Mouse (Mus musculus) C2C12 (cell line): ENCODE measurements around the gene Ripor3. TPM values are rescaled to one million over a fixed set of nuclear protein-coding genes. Genes with fewer than 3 reads are reported as not detected.
A peak's percentile ranks its signal among the peaks of the same experiment; 100 is the strongest.

ENCODE experiments used
- H3K27me3 ChIP-seq: one replicate; pipeline ENCODE4 v1.6.1; 2011; ENCODE audit not compliant: control insufficient read depth, insufficient read depth, insufficient read length
- H3K36me3 ChIP-seq: one replicate; pipeline ENCODE4 v1.6.1; 2011; ENCODE audit not compliant: control insufficient read depth, insufficient read depth
- H3K4me3 ChIP-seq: one replicate; pipeline ENCODE4 v1.5.1; 2011; ENCODE audit warnings: mild to moderate bottlenecking, control low read depth; ENCODE audit not compliant: poor library complexity, insufficient read depth, severe bottlenecking
- H3K79me2 ChIP-seq: one replicate; pipeline ENCODE4 v1.6.1; 2011; ENCODE audit not compliant: control insufficient read depth, insufficient read depth
- H3K79me3 ChIP-seq: one replicate; pipeline ENCODE4 v1.6.1; 2011; ENCODE audit warnings: low read depth, control low read depth
- H3ac ChIP-seq: one replicate; pipeline ENCODE3; 2011; ENCODE audit warnings: low read depth; ENCODE audit not compliant: control insufficient read depth, insufficient read length
- CEBPB ChIP-seq: IDR thresholded peaks from one replicate; pipeline ENCODE4 v1.6.1; 2011; ENCODE audit warnings: low read depth, mild to moderate bottlenecking, control low read depth, moderate library complexity
- CTCF ChIP-seq: IDR thresholded peaks from one replicate; pipeline ENCODE4 v1.5.1; 2011; ENCODE audit not compliant: control insufficient read depth, insufficient read depth, insufficient read length
- FOSL1 ChIP-seq: IDR thresholded peaks from one replicate; pipeline ENCODE4 v1.8.0; 2011; ENCODE audit warnings: mild to moderate bottlenecking, low read length; ENCODE audit not compliant: poor library complexity, insufficient read depth, severe bottlenecking
- MAX ChIP-seq: IDR thresholded peaks from one replicate; pipeline ENCODE4 v1.6.1; 2011; ENCODE audit warnings: mild to moderate bottlenecking, control low read depth
- MYOD1 ChIP-seq: IDR thresholded peaks from one replicate; pipeline ENCODE4 v1.6.1; 2011; ENCODE audit warnings: low read depth; ENCODE audit not compliant: control insufficient read depth, insufficient read length
- MYOG ChIP-seq: IDR thresholded peaks from one replicate; pipeline ENCODE4 v1.6.1; 2011; ENCODE audit not compliant: control insufficient read depth, insufficient read length; ENCODE audit errors: extremely low read depth
- USF1 ChIP-seq: IDR thresholded peaks from one replicate; pipeline ENCODE4 v1.6.1; 2011; ENCODE audit warnings: low read depth, mild to moderate bottlenecking, control low read depth, moderate library complexity
- polyA plus RNA-seq: library from polyadenylated mRNA; unstranded; fragments of >200 nt; fragmentation: generic; extraction: Trizol; gene quantifications from one replicate; pipeline ENCODE4 v1.2.1, GENCODE M21; 2012; ENCODE audit warnings: missing spikeins

Gene Ripor3
- polyA plus RNA-seq, 1 experiment: 0.04 TPM

- no peak overlapping the region for H3K4me3 ChIP-seq
Measured at GRCm38 (mm10) chr2:168023763-168024402, 13.5 kb upstream of the Ripor3 start.

GRCm38 (mm10) chr2:168019201-168019715 lies 8.8 kb upstream of the Ripor3 start:
- no peaks in the 10 kb centered on the region for H3K79me2 ChIP-seq
- no peak overlapping the region for H3ac ChIP-seq
- no peak overlapping the region for H3K4me3 ChIP-seq
- H3K27me3 ChIP-seq: no peaks in the 10 kb centered on the region
- H3K79me3 ChIP-seq: no peaks in the 10 kb centered on the region
- TF ChIP-seq CTCF (no peak), MAX (no peak), FOSL1 (no peak), CEBPB (no peak), USF1 (no peak), MYOD1 (no peak), MYOG (no peak)
- H3K36me3 ChIP-seq: no peaks in the 10 kb centered on the region

More at GRCm38 (mm10) chr2:168023763-168024402, 13.5 kb upstream of the Ripor3 start:
- H3K79me3 ChIP-seq: no peaks in the 10 kb centered on the region
- H3K79me2 ChIP-seq: no peaks in the 10 kb centered on the region
- H3K36me3 ChIP-seq: no peaks in the 10 kb centered on the region
- TF ChIP-seq CEBPB: no peak
- TF ChIP-seq CTCF: no peak
- TF ChIP-seq MAX: no peak
- peak; percentile 84 for TF ChIP-seq MYOD1
- no peak for TF ChIP-seq FOSL1
- no peaks in the 10 kb centered on the region for H3K27me3 ChIP-seq
- H3ac ChIP-seq: no peak overlapping the region

- Histone ChIP-seq H3K79me2 (no peaks in the 10 kb centered on the region), H3K4me3 (no peak overlapping the region), H3K79me3 (no peaks in the 10 kb centered on the region), H3K36me3 (no peaks in the 10 kb centered on the region), H3K27me3 (no peaks in the 10 kb centered on the region), H3ac (no peak overlapping the region)
- no peak for TF ChIP-seq CEBPB
- peak; percentile 35 for TF ChIP-seq CTCF
Measured at GRCm38 (mm10) chr2:168016951-168017391, 6.6 kb upstream of the Ripor3 start.

GRCm38 (mm10) chr2:168010893-168011292 lies 475 bp upstream of the Ripor3 start:
- Histone ChIP-seq H3K36me3 (no peaks in the 10 kb centered on the region), H3K79me3 (no peaks in the 10 kb centered on the region), H3K79me2 (no peaks in the 10 kb centered on the region), H3K27me3 (no peaks in the 10 kb centered on the region), H3K4me3 (no peak overlapping the region), H3ac (no peak overlapping the region)
- TF ChIP-seq FOSL1 (no peak), USF1 (peak; percentile 30), CTCF (no peak), MYOD1 (no peak)

GRCm38 (mm10) chr2:168008132-168008531 lies 2.3 kb downstream of the Ripor3 start:
- H3K36me3 ChIP-seq: no peaks in the 10 kb centered on the region

GRCm38 (mm10) chr2:168006489-168006888 lies 3.9 kb downstream of the Ripor3 start:
- TF ChIP-seq CTCF: no peak
- no peak for TF ChIP-seq USF1
- no peak for TF ChIP-seq CEBPB
- TF ChIP-seq FOSL1: no peak
- TF ChIP-seq MYOG: no peak
- TF ChIP-seq MAX: no peak
- TF ChIP-seq MYOD1: no peak
- no peak overlapping the region for H3ac ChIP-seq
- no peaks in the 10 kb centered on the region for H3K79me2 ChIP-seq
- no peaks in the 10 kb centered on the region for H3K36me3 ChIP-seq
- H3K27me3 ChIP-seq: no peaks in the 10 kb centered on the region
- H3K4me3 ChIP-seq: no peak overlapping the region
- H3K79me3 ChIP-seq: no peaks in the 10 kb centered on the region

More at GRCm38 (mm10) chr2:168008132-168008531, 2.3 kb downstream of the Ripor3 start:
- H3K79me2 ChIP-seq: no peaks in the 10 kb centered on the region
- H3K27me3 ChIP-seq: no peaks in the 10 kb centered on the region
- H3K79me3 ChIP-seq: no peaks in the 10 kb centered on the region
- H3ac ChIP-seq: no peak overlapping the region
- TF ChIP-seq CEBPB: no peak
- TF ChIP-seq MYOD1: no peak
- TF ChIP-seq MAX: no peak
- TF ChIP-seq USF1: no peak
- no peak for TF ChIP-seq FOSL1
- no peak for TF ChIP-seq CTCF
- TF ChIP-seq MYOG: no peak
- no peak overlapping the region for H3K4me3 ChIP-seq
